Mouse (Mus musculus): ENCODE results near the gene Arhgef10l. TPM values are rescaled to one million over a fixed set of nuclear protein-coding genes. Genes with fewer than 3 reads are reported as not detected.

Arhgef10l gene
- polyA plus RNA-seq, 1 experiment from 2014 or later, result 16.6 TPM

- no peak overlapping the region for H3K27ac ChIP-seq
- 70% methylated on average over 16 of the region's 16 CpGs for WGBS
These were observed 72.6 kb downstream of the Arhgef10l start for GRCm38 (mm10) chr4:140592990-140593770.

GRCm38 (mm10) chr4:140592217-140592759 is 73.5 kb downstream of the Arhgef10l start:
- Histone ChIP-seq H3K4me2 (no peak overlapping the region), H3K4me1 (no peaks in the 10 kb centered on the region), H3K36me3 (peaks cover 20% of the 10 kb centered on the region; the same call in 1 of the 2 replicates), H3K9ac (no peak overlapping the region), H3K9me3 (no peaks in the 10 kb centered on the region; the same call in 1 of the 2 replicates), H3K27me3 (no peaks in the 10 kb centered on the region), H3K4me3 (no peak overlapping the region), H3K27ac (no peak overlapping the region)
- no peak for ATAC-seq (ENCODE audit: borderline replicate concordance, extremely low read depth, low FRiP score, low TSS enrichment)
- 22% methylated on average over 11 of the region's 11 CpGs for WGBS

More at GRCm38 (mm10) chr4:140592990-140593770, 72.6 kb downstream of the Arhgef10l start:
- H3K4me2 ChIP-seq, result no peak overlapping the region
- peak; percentile 8; the same call in 1 of the 2 replicates for ATAC-seq (ENCODE audit: borderline replicate concordance, extremely low read depth, low FRiP score, low TSS enrichment)
- H3K9ac ChIP-seq, result no peak overlapping the region
- H3K27me3 ChIP-seq, result no peaks in the 10 kb centered on the region
- no peak overlapping the region for H3K4me3 ChIP-seq
- peaks cover 23% of the 10 kb centered on the region; the same call in 1 of the 2 replicates for H3K36me3 ChIP-seq
- H3K4me1 ChIP-seq, result no peaks in the 10 kb centered on the region
- no peaks in the 10 kb centered on the region; the same call in 1 of the 2 replicates for H3K9me3 ChIP-seq

- peaks cover 11% of the 10 kb centered on the region for H3K4me1 ChIP-seq
- H3K9me3 ChIP-seq, result no peaks in the 10 kb centered on the region
- WGBS, result 72% methylated on average over 5 of the region's 5 CpGs
- no peak overlapping the region for H3K4me2 ChIP-seq
- no peak for ATAC-seq (ENCODE audit: borderline replicate concordance, extremely low read depth, low FRiP score, low TSS enrichment)
- no peaks in the 10 kb centered on the region for H3K27me3 ChIP-seq
- no peak overlapping the region for H3K9ac ChIP-seq
- peaks cover 11% of the 10 kb centered on the region; the same call in 1 of the 2 replicates for H3K36me3 ChIP-seq
- H3K4me3 ChIP-seq, result no peak overlapping the region
- no peak overlapping the region for H3K27ac ChIP-seq
These were observed 79.3 kb downstream of the Arhgef10l start for GRCm38 (mm10) chr4:140586478-140586877.

- ATAC-seq (ENCODE audit: borderline replicate concordance, extremely low read depth, low FRiP score, low TSS enrichment), result no peak
- H3K9ac ChIP-seq, result no peak overlapping the region
- peaks cover 5% of the 10 kb centered on the region; the same call in 1 of the 2 replicates for H3K36me3 ChIP-seq
- 61% methylated on average over 5 of the region's 5 CpGs for WGBS
- H3K4me2 ChIP-seq, result no peak overlapping the region
- no peak overlapping the region for H3K27ac ChIP-seq
- no peaks in the 10 kb centered on the region for H3K27me3 ChIP-seq
- no peak overlapping the region for H3K4me3 ChIP-seq
- peaks cover 13% of the 10 kb centered on the region for H3K4me1 ChIP-seq
- H3K9me3 ChIP-seq, result no peaks in the 10 kb centered on the region
These were observed 81.6 kb downstream of the Arhgef10l start for GRCm38 (mm10) chr4:140584240-140584639.

- 66% methylated on average over 14 of the region's 15 CpGs for WGBS
- Histone ChIP-seq H3K9ac (no peak overlapping the region), H3K4me2 (no peak overlapping the region), H3K9me3 (no peaks in the 10 kb centered on the region), H3K27me3 (no peaks in the 10 kb centered on the region), H3K4me3 (no peak overlapping the region), H3K36me3 (peaks cover 16% of the 10 kb centered on the region), H3K4me1 (peaks cover 13% of the 10 kb centered on the region), H3K27ac (peak overlapping the region; percentile 59; the same call in 1 of the 2 replicates)
- ATAC-seq (ENCODE audit: borderline replicate concordance, extremely low read depth, low FRiP score, low TSS enrichment), result no peak
These were observed 83.3 kb downstream of the Arhgef10l start for GRCm38 (mm10) chr4:140582390-140583088.

GRCm38 (mm10) chr4:140581730-140582389 is 84.0 kb downstream of the Arhgef10l start:
- H3K4me3 ChIP-seq, result no peak overlapping the region
- peaks cover 19% of the 10 kb centered on the region for H3K36me3 ChIP-seq
- H3K4me1 ChIP-seq, result peaks cover 13% of the 10 kb centered on the region
- H3K4me2 ChIP-seq, result peak overlapping the region; percentile 20; the same call in 1 of the 2 replicates
- no peaks in the 10 kb centered on the region for H3K27me3 ChIP-seq
- no peaks in the 10 kb centered on the region for H3K9me3 ChIP-seq
- peak overlapping the region; percentile 59 for H3K27ac ChIP-seq
- 61% methylated on average over 23 of the region's 23 CpGs for WGBS
- ATAC-seq (ENCODE audit: borderline replicate concordance, extremely low read depth, low FRiP score, low TSS enrichment), result peak; percentile 69; the same call in 1 of the 2 replicates
- no peak overlapping the region for H3K9ac ChIP-seq

GRCm38 (mm10) chr4:140581341-140581729 is 84.5 kb downstream of the Arhgef10l start:
- Histone ChIP-seq H3K9me3 (no peaks in the 10 kb centered on the region), H3K4me2 (peak overlapping the region; percentile 20; the same call in 1 of the 2 replicates), H3K27me3 (no peaks in the 10 kb centered on the region), H3K27ac (peak overlapping the region; percentile 59), H3K4me3 (no peak overlapping the region), H3K4me1 (peaks cover 13% of the 10 kb centered on the region), H3K9ac (no peak overlapping the region), H3K36me3 (peaks cover 24% of the 10 kb centered on the region)
- ATAC-seq (ENCODE audit: borderline replicate concordance, extremely low read depth, low FRiP score, low TSS enrichment), result no peak
- 79% methylated on average over 16 of the region's 16 CpGs for WGBS

- peaks cover 13% of the 10 kb centered on the region for H3K4me1 ChIP-seq
- WGBS, result 85% methylated on average over 4 of the region's 4 CpGs
- no peaks in the 10 kb centered on the region for H3K27me3 ChIP-seq
- H3K36me3 ChIP-seq, result peaks cover 28% of the 10 kb centered on the region
- no peak for ATAC-seq (ENCODE audit: borderline replicate concordance, extremely low read depth, low FRiP score, low TSS enrichment)
- peak overlapping the region; percentile 59 for H3K27ac ChIP-seq
- H3K9me3 ChIP-seq, result no peaks in the 10 kb centered on the region
- peak overlapping the region; percentile 20; the same call in 1 of the 2 replicates for H3K4me2 ChIP-seq
- H3K9ac ChIP-seq, result no peak overlapping the region
- no peak overlapping the region for H3K4me3 ChIP-seq
These were observed 84.9 kb downstream of the Arhgef10l start for GRCm38 (mm10) chr4:140580866-140581265.

- H3K27me3 ChIP-seq, result no peaks in the 10 kb centered on the region
- no peaks in the 10 kb centered on the region for H3K9me3 ChIP-seq
- no peak overlapping the region for H3K4me3 ChIP-seq
- H3K9ac ChIP-seq, result no peak overlapping the region
- peaks cover 13% of the 10 kb centered on the region for H3K4me1 ChIP-seq
- H3K36me3 ChIP-seq, result peaks cover 33% of the 10 kb centered on the region
- ATAC-seq (ENCODE audit: borderline replicate concordance, extremely low read depth, low FRiP score, low TSS enrichment), result no peak
- H3K27ac ChIP-seq, result no peak overlapping the region
- WGBS, result 74% methylated on average over 8 of the region's 8 CpGs
- no peak overlapping the region for H3K4me2 ChIP-seq
These were observed 86.2 kb downstream of the Arhgef10l start for GRCm38 (mm10) chr4:140579576-140579975.

- 96% methylated on average over 13 of the region's 13 CpGs for WGBS
- Histone ChIP-seq H3K27ac (no peak overlapping the region), H3K4me2 (no peak overlapping the region), H3K36me3 (peaks cover 33% of the 10 kb centered on the region), H3K4me3 (no peak overlapping the region), H3K4me1 (peaks cover 13% of the 10 kb centered on the region), H3K9me3 (no peaks in the 10 kb centered on the region), H3K27me3 (no peaks in the 10 kb centered on the region), H3K9ac (no peak overlapping the region)
- no peak for ATAC-seq (ENCODE audit: borderline replicate concordance, extremely low read depth, low FRiP score, low TSS enrichment)
These were observed 86.7 kb downstream of the Arhgef10l start for GRCm38 (mm10) chr4:140579149-140579548.

GRCm38 (mm10) chr4:140576628-140577027 is 89.2 kb downstream of the Arhgef10l start:
- Histone ChIP-seq H3K36me3 (peaks cover 33% of the 10 kb centered on the region), H3K4me3 (no peak overlapping the region), H3K9me3 (no peaks in the 10 kb centered on the region), H3K9ac (no peak overlapping the region), H3K4me1 (peaks cover 3% of the 10 kb centered on the region; the same call in 1 of the 2 replicates), H3K27me3 (no peaks in the 10 kb centered on the region), H3K4me2 (no peak overlapping the region), H3K27ac (no peak overlapping the region)
- ATAC-seq (ENCODE audit: borderline replicate concordance, extremely low read depth, low FRiP score, low TSS enrichment), result no peak
- 96% methylated on average over 16 of the region's 16 CpGs for WGBS

Measured in lung, embryonic 15.5 days (tissue).